Mouse (Mus musculus): ENCODE results near the gene Nrxn2. TPM values are rescaled to one million over a fixed set of nuclear protein-coding genes. Genes with fewer than 3 reads are reported as not detected.
A peak's percentile ranks its signal among the peaks of the same experiment; 100 is the strongest.

The Nrxn2 gene
- total RNA-seq, 2 experiments from 2014 or later, result 1.4 to 1.7 TPM

- no peak for DNase-seq
- intact Hi-C loops (cut with DNase I), result no loop called here
Measured at GRCm38 (mm10) chr19:6446736-6447437, 28.4 kb downstream of the Nrxn2 start.

- no peak for DNase-seq
- intact Hi-C loops (cut with DNase I), result no loop called here
Measured at GRCm38 (mm10) chr19:6448752-6449151, 30.2 kb downstream of the Nrxn2 start.

GRCm38 (mm10) chr19:6449841-6450240 lies 31.3 kb downstream of the Nrxn2 start:
- intact Hi-C loops (cut with DNase I), result no loop called here

GRCm38 (mm10) chr19:6452030-6452494 lies 33.5 kb downstream of the Nrxn2 start:
- intact Hi-C loops (cut with DNase I), result loop anchor here (2.0 kb wide), 1 partner anchor 33 kb away; the partner anchor contains the start of gene Nrxn2
- peak; percentile 76 to 79 for DNase-seq

More at GRCm38 (mm10) chr19:6449841-6450240, 31.3 kb downstream of the Nrxn2 start:
- no peak for DNase-seq

GRCm38 (mm10) chr19:6452672-6453310 lies 34.3 kb downstream of the Nrxn2 start:
- intact Hi-C loops (cut with DNase I), result loop anchor here (2.0 kb wide), 1 partner anchor 34 kb away; the partner anchor contains the start of gene Nrxn2
- DNase-seq, result no peak

- intact Hi-C loops (cut with DNase I), result loop anchor here (2.0 kb wide), 1 partner anchor 35 kb away; the partner anchor contains the start of gene Nrxn2
- DNase-seq, result peak; percentile 53 to 74
Measured at GRCm38 (mm10) chr19:6453349-6453748, 34.8 kb downstream of the Nrxn2 start.

- intact Hi-C loops (cut with DNase I), result no loop called here
- DNase-seq, result no peak
Measured at GRCm38 (mm10) chr19:6454041-6454720, 35.6 kb downstream of the Nrxn2 start.

- no peak for DNase-seq
- intact Hi-C loops (cut with DNase I), result no loop called here
Measured at GRCm38 (mm10) chr19:6459504-6459903, 41.0 kb downstream of the Nrxn2 start.

GRCm38 (mm10) chr19:6462841-6463240 lies 44.3 kb downstream of the Nrxn2 start:
- no peak for DNase-seq
- intact Hi-C loops (cut with DNase I), result no loop called here

- DNase-seq, result no peak
- intact Hi-C loops (cut with DNase I), result no loop called here
Measured at GRCm38 (mm10) chr19:6464306-6465071, 46.0 kb downstream of the Nrxn2 start.

GRCm38 (mm10) chr19:6465090-6465489 lies 46.6 kb downstream of the Nrxn2 start:
- DNase-seq, result no peak
- intact Hi-C loops (cut with DNase I), result no loop called here

- intact Hi-C loops (cut with DNase I), result no loop called here
Measured at GRCm38 (mm10) chr19:6466945-6467344, 48.4 kb downstream of the Nrxn2 start.

GRCm38 (mm10) chr19:6467374-6467979 lies 48.9 kb downstream of the Nrxn2 start:
- no peak for DNase-seq
- intact Hi-C loops (cut with DNase I), result no loop called here

More at GRCm38 (mm10) chr19:6466945-6467344, 48.4 kb downstream of the Nrxn2 start:
- no peak for DNase-seq

GRCm38 (mm10) chr19:6471630-6472029 lies 53.1 kb downstream of the Nrxn2 start:
- no peak for DNase-seq
- intact Hi-C loops (cut with DNase I), result no loop called here

GRCm38 (mm10) chr19:6472821-6473220 lies 54.3 kb downstream of the Nrxn2 start:
- intact Hi-C loops (cut with DNase I), result no loop called here
- DNase-seq, result no peak

GRCm38 (mm10) chr19:6474706-6475105 lies 56.2 kb downstream of the Nrxn2 start:
- DNase-seq, result no peak
- intact Hi-C loops (cut with DNase I), result no loop called here

- DNase-seq, result no peak
- intact Hi-C loops (cut with DNase I), result no loop called here
Measured at GRCm38 (mm10) chr19:6475129-6475528, 56.6 kb downstream of the Nrxn2 start.

GRCm38 (mm10) chr19:6477007-6477406 lies 58.5 kb downstream of the Nrxn2 start:
- no peak for DNase-seq
- intact Hi-C loops (cut with DNase I), result no loop called here

- DNase-seq, result no peak
- intact Hi-C loops (cut with DNase I), result no loop called here
Measured at GRCm38 (mm10) chr19:6478566-6478965, 60.0 kb downstream of the Nrxn2 start.

- intact Hi-C loops (cut with DNase I), result no loop called here
- DNase-seq, result no peak
Measured at GRCm38 (mm10) chr19:6482886-6483285, 64.4 kb downstream of the Nrxn2 start.
